Mouse (Mus musculus) midbrain, embryonic 11.5 days (tissue): ENCODE measurements at regions not wholly inside any gene's neighbourhood (a gene's known extent, or its start where the extent isn't known, plus 50 kb on each side); places are given as distances from the start of the nearest gene placed in this dataset.

ENCODE experiments used
- ATAC-seq: fragments of 200-750 bp; cut with Nextera tagmentation; 2 replicates; pipeline ENCODE4 v1.8.0; 2017; ENCODE audit warnings: moderate TSS enrichment, moderate library complexity; ENCODE audit not compliant: low FRiP score
- DNase-seq: peaks from one replicate; pipeline ENCODE4 v3.0.0; 2015; ENCODE audit warnings: low spot score; ENCODE audit errors: missing footprints
- H3K27ac ChIP-seq: fragments of 300-500 bp; sonication (generic); 2 replicates; pipeline ENCODE4 v1.5.1; 2014; ENCODE audit warnings: low read depth, low read length
- H3K27me3 ChIP-seq: fragments of 300-500 bp; sonication (generic); 2 replicates; pipeline ENCODE4 v1.6.1; 2014; ENCODE audit warnings: mild to moderate bottlenecking, low read length, moderate library complexity, mixed read lengths; ENCODE audit not compliant: control insufficient read depth, insufficient read depth
- H3K36me3 ChIP-seq: fragments of 300-500 bp; sonication (generic); 2 replicates; pipeline ENCODE4 v1.6.1; 2014; ENCODE audit warnings: mild to moderate bottlenecking, low read length, moderate library complexity, mixed read lengths; ENCODE audit not compliant: control insufficient read depth, insufficient read depth
- H3K4me1 ChIP-seq: fragments of 300-500 bp; sonication (generic); 2 replicates; pipeline ENCODE4 v1.6.1; 2014; ENCODE audit warnings: low read length; ENCODE audit not compliant: control insufficient read depth, insufficient read depth
- H3K4me2 ChIP-seq: fragments of 300-500 bp; sonication (generic); 2 replicates; pipeline ENCODE4 v1.6.1; 2014; ENCODE audit warnings: mild to moderate bottlenecking, moderate library complexity
- H3K4me3 ChIP-seq: fragments of 300-500 bp; sonication (generic); 2 replicates; pipeline ENCODE4 v1.5.1; 2014; ENCODE audit warnings: low read depth, low read length
- H3K9ac ChIP-seq: fragments of 300-500 bp; sonication (generic); 2 replicates; pipeline ENCODE4 v1.6.1; 2014; ENCODE audit warnings: low read length
- H3K9me3 ChIP-seq: fragments of 300-500 bp; sonication (generic); 2 replicates; pipeline ENCODE4 v1.6.1; 2016; ENCODE audit warnings: low read length; ENCODE audit not compliant: control insufficient read depth
- WGBS: fragments of 180-500 bp; shearing (Covaris S2); extraction: QIAGEN DNeasy Blood & Tissue Kit; methylation state at CpG from one replicate; pipeline ENCODE4 v1.1.7; 2014; 5-methylcytosine and 5-hydroxymethylcytosine counted together

DNA sequence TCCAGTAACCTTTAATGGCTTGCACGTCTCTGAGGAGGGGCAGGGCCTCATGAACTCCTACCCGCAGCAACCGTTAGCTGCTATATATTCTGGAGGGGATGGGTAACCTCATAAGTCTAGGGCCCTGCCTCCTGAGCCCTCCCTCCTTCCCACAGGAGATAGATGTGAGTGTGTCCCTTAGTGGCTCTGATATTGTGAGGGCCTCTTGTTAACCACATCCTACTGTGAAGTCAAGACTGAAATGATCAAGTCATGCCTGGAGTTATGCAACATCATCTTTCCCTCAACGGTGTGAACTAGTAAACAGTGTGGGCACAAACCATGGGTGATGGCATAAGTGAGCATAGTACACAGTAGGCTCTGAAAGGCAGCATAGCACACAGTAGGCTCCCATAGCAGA, 255.8 kb upstream of the Sdk2 start:
- Histone ChIP-seq H3K9ac (no peak overlapping the region), H3K4me1 (no peaks in the 10 kb centered on the region), H3K9me3 (no peaks in the 10 kb centered on the region), H3K27me3 (no peaks in the 10 kb centered on the region), H3K4me2 (no peak overlapping the region), H3K4me3 (no peak overlapping the region), H3K27ac (no peak overlapping the region), H3K36me3 (no peaks in the 10 kb centered on the region)
- no peak for ATAC-seq
- DNase-seq = no peak
- 89% methylated on average over 4 of the region's 4 CpGs for WGBS

DNA sequence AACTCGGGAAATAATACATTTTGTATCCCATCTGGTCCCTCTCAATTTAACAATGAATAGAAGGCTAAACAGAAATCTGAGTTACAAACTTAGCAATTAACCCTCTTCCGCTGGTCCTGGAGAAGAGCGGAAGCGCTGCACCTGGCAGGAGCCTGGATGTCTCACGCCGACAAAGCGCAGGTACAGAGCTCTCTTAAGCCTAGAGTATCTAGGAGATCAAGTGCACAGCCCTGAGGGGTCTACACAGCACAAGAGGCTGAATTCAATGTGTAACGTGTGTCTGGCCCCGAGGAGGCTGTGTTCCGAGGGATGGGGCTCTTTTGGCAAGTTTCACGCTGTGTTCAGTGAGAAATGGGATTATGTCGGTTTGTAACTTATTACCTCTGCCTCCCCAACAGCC, 255.1 kb upstream of the Sdk2 start:
- ATAC-seq (no peak), DNase-seq (no peak)
- no peak overlapping the region for H3K4me3 ChIP-seq
- H3K9me3 ChIP-seq = no peaks in the 10 kb centered on the region
- H3K4me2 ChIP-seq = no peak overlapping the region
- H3K4me1 ChIP-seq = no peaks in the 10 kb centered on the region
- 85% methylated on average over 12 of the region's 12 CpGs for WGBS
- H3K36me3 ChIP-seq = no peaks in the 10 kb centered on the region
- H3K27ac ChIP-seq = no peak overlapping the region
- H3K9ac ChIP-seq = no peak overlapping the region
- H3K27me3 ChIP-seq = no peaks in the 10 kb centered on the region

DNA sequence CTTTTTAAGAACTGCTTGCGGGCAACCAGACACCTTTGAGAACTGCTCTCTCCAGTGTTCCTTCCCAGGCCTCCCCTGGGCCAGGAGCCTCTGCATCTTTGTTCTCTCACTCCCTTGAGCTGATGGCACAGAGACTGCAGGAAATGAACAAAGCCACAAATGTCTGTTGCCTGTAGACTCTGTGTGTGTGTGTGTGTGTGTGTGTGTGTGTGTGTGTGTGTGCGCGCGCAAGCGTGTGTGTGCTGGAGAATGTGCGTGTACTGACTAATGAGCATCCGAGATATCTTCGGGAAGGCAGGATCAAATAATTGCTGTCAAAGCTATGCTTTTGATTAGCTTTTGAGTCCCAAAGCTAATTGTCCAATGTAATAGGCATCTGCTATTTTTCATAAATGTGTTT, 254.7 kb upstream of the Sdk2 start:
- ATAC-seq (no peak), DNase-seq (no peak)
- H3K4me1 ChIP-seq = no peaks in the 10 kb centered on the region
- no peak overlapping the region for H3K4me3 ChIP-seq
- H3K27me3 ChIP-seq = no peaks in the 10 kb centered on the region
- H3K36me3 ChIP-seq = no peaks in the 10 kb centered on the region
- 94% methylated on average over 8 of the region's 8 CpGs for WGBS
- H3K27ac ChIP-seq = no peak overlapping the region
- H3K4me2 ChIP-seq = no peak overlapping the region
- H3K9ac ChIP-seq = no peak overlapping the region
- H3K9me3 ChIP-seq = no peaks in the 10 kb centered on the region

DNA sequence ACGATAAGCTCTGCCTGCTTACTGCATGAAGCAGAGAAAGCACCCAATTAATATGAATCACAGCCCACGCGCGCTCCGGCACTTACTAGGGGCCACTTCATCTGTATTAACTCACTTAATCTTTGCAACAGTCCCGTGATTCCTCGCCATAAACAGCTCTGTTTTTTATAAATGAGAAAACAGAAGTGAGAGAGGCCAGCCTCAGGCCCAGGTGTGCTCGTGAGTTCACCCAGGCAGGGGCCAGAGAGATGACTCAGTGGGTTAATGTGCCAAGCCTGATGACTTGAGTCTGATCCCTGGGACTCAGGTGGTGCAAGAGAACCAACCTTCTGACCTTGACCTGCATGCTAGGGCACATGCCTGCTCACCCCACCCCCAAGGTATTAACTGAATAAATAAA, 248.4 kb upstream of the Sdk2 start:
- Histone ChIP-seq H3K4me3 (no peak overlapping the region), H3K4me1 (no peaks in the 10 kb centered on the region; the same call in 1 of the 2 replicates), H3K9ac (no peak overlapping the region), H3K27me3 (peaks cover 2% of the 10 kb centered on the region; the same call in 1 of the 2 replicates), H3K36me3 (no peaks in the 10 kb centered on the region), H3K9me3 (no peaks in the 10 kb centered on the region), H3K4me2 (no peak overlapping the region), H3K27ac (no peak overlapping the region)
- WGBS = 77% methylated on average over 8 of the region's 8 CpGs
- DNase-seq (no peak), ATAC-seq (no peak)

DNA sequence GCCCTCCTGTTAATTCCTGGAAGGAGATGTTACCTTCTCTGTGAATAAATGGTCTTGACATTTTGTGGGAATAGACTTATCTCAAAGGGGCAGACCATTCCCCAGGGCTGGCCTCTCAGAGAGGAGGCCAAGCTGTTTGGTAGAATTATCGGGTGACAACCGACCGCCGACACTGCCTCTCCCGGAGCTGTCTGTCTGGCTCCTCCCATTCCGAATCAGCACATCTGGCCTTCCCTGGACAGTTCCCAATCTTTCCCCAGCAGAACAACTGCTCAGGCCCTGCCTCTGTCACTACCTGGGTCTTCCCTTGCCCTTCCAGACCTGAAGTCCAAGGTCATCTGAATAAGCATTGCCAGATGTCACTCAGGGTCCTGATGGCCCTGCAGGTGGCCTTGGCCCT, 246.8 kb upstream of the Sdk2 start:
- ATAC-seq (no peak), DNase-seq (no peak)
- WGBS = 54% methylated on average over 6 of the region's 6 CpGs
- Histone ChIP-seq H3K9me3 (no peaks in the 10 kb centered on the region), H3K4me1 (no peaks in the 10 kb centered on the region; the same call in 1 of the 2 replicates), H3K27ac (no peak overlapping the region), H3K4me3 (no peak overlapping the region), H3K9ac (no peak overlapping the region), H3K27me3 (peaks cover 2% of the 10 kb centered on the region; the same call in 1 of the 2 replicates), H3K36me3 (no peaks in the 10 kb centered on the region), H3K4me2 (no peak overlapping the region)

DNA sequence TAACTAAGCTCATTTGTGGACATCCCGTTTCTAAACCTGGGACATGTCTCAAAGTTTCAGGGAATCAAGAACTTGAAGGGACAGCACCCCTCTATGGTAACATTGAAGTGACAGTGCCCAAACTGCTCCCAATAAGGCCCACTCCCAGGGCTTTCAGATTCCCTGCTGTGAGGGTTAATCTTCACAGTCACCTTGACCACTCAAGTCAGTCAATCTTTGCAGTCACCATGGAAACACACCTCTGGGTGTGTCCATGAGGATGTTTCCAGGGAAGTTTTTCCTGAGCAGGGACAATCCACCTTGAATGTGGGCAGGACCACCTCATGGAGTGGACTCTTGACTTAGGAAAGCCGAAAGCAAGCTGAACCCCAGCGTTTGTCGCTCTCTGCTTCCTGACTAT, 244.8 kb upstream of the Sdk2 start:
- no peak overlapping the region for H3K9ac ChIP-seq
- peaks cover 2% of the 10 kb centered on the region; the same call in 1 of the 2 replicates for H3K27me3 ChIP-seq
- H3K27ac ChIP-seq = no peak overlapping the region
- no peaks in the 10 kb centered on the region; the same call in 1 of the 2 replicates for H3K4me1 ChIP-seq
- DNase-seq (no peak), ATAC-seq (no peak)
- no peak overlapping the region for H3K4me3 ChIP-seq
- H3K9me3 ChIP-seq = no peaks in the 10 kb centered on the region
- no peaks in the 10 kb centered on the region for H3K36me3 ChIP-seq
- 72% methylated on average over 4 of the region's 4 CpGs for WGBS
- no peak overlapping the region for H3K4me2 ChIP-seq

DNA sequence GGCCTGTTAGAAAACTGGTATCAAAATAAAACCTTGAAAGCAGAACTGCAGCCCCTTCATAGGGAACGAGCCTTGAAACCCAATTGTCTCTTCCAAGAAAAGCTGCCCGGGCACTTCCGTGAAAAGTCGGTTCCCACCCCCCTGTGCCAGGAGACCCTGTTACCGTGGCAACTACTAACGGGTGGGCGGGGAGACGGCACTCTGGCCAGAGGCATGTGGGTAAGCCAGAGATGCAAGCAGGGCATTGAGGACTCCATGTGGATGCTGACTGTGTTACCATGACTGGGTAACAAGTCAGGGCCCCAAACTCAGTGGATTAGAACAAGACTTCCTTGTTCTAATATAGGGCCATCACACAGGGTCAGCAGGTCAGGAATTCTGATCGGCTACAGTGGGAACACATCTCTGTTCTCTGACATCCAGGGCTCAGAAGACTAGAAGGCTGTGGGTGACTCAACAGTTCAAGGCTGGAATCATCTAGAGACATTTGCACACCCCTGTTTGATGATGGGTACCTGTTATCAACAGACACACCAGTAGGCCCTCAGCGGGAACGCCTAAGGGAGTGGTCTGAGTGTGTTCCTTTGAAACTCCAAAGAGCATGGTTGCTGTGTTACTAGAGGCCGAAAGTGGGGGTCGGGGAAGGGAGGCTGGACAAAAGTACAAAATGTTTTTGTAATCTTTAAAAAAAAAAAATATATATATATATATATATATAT, 236.9 kb upstream of the Sdk2 start:
- Histone ChIP-seq H3K4me2 (no peak overlapping the region), H3K27me3 (no peaks in the 10 kb centered on the region), H3K4me3 (no peak overlapping the region), H3K27ac (no peak overlapping the region), H3K9ac (no peak overlapping the region), H3K9me3 (no peaks in the 10 kb centered on the region), H3K4me1 (peaks cover 6% of the 10 kb centered on the region; the same call in 1 of the 2 replicates), H3K36me3 (no peaks in the 10 kb centered on the region)
- ATAC-seq (peak; percentile 79), DNase-seq (no peak)
- WGBS = 44% methylated on average over 13 of the region's 13 CpGs

DNA sequence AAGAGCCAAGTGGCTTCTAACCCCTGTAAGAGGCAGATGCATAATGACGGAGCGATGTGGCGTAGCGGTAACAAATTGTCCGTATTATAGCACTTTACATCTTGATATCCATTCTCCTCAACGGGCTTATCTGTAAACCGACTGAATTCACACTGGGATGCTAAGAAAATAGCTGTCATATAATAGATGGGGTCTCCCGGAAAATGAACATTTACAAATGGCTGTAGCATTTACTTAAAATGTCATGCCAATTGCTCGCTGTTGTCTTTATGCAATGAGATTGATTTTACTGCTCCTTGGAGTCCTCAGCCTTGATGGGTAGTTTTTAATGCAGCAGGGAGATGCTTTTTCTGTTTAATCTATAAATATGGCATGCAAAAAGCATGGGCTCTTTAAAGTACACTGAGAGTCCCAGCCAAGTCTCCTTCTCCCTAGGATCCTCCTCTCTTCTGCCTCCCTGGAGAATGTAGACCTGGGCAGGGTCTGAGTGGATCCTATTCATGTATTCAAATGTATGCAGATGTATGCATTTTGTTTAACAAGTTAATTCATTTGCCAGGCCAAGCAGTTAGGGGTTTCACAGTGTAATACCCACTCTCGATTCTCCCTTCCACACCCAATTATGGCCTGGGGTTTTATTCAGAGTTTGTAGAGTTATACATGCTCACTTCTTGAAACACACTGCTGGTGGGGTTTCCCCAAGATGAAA, 233.9 kb upstream of the Sdk2 start:
- Histone ChIP-seq H3K27me3 (no peaks in the 10 kb centered on the region), H3K9ac (no peak overlapping the region), H3K9me3 (no peaks in the 10 kb centered on the region), H3K36me3 (no peaks in the 10 kb centered on the region), H3K4me3 (no peak overlapping the region), H3K27ac (no peak overlapping the region), H3K4me1 (peaks cover 6% of the 10 kb centered on the region; the same call in 1 of the 2 replicates), H3K4me2 (no peak overlapping the region)
- no peak for ATAC-seq
- DNase-seq = no peak
- WGBS = 87% methylated on average over 10 of the region's 10 CpGs

DNA sequence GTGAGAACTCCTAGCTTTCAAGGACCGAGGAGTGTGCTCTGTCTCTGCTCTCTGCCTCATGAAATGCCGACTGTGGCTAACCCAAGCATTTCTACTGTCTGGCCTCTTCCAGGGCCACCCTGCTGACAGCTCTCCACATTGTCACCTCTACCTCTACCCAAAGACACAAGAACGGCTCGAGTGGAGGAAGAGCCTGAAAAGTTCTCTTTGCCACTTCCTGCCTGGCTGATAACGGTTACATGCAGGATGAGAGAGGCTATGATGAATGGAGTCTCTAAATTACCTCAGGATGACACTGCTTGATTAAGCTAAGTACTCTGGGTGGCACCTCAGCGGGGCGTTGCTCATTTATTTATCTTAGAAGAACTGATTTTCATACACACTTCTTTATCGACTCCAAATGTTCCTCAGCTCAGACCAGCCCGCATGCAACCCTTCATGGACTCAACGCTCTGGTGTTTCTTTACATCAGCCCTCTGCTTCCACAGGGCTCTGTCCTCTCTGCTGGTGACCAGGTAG, 230.0 kb upstream of the Sdk2 start:
- WGBS = 88% methylated on average over 10 of the region's 10 CpGs
- Histone ChIP-seq H3K9ac (no peak overlapping the region), H3K27me3 (no peaks in the 10 kb centered on the region), H3K27ac (no peak overlapping the region), H3K36me3 (no peaks in the 10 kb centered on the region), H3K4me1 (no peaks in the 10 kb centered on the region), H3K9me3 (no peaks in the 10 kb centered on the region), H3K4me2 (no peak overlapping the region), H3K4me3 (no peak overlapping the region)
- no peak for DNase-seq
- no peak for ATAC-seq
